Mouse (Mus musculus) ES-Bruce4 (cell line): ENCODE measurements around the gene Morn1.

Experiments
- CTCF ChIP-seq: IDR thresholded peaks from one replicate; pipeline ENCODE4 v1.8.1; 2011; ENCODE audit warnings: low read depth, low read length
- EP300 ChIP-seq: IDR thresholded peaks from 2 replicates; pipeline ENCODE4 v1.6.1; 2011; ENCODE audit warnings: low read depth, low read length; ENCODE audit not compliant: insufficient read depth
- POLR2A ChIP-seq: IDR thresholded peaks from one replicate; pipeline ENCODE4 v1.8.1; 2011; ENCODE audit warnings: low read length; ENCODE audit not compliant: insufficient read depth

DNA sequence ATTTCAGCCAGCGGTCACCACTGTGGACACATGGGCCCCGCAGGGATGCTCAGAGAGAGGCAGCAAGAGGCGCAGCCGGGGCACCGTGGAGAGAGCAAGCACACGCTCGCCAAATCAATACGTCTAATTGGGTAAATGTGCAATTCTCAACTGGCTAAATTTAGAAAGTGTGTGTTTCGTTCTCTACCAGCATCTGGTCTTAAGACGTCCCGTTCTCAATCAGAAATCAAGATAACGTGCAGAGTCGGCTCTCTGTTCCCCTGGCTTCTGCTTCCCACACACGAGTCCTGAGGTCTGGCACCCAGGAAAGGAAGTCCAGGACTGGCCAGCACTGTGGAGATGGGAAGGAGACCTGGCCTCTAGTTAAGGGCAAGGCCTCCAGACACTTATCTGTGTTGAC, 39.7 kb upstream of the Morn1 start:
- TF ChIP-seq POLR2A: no peak
- no peak for TF ChIP-seq EP300
- no peak for TF ChIP-seq CTCF
